Mouse (Mus musculus) ES-E14 (cell line): ENCODE results near the gene Exoc6. TPM values are rescaled to one million over a fixed set of nuclear protein-coding genes. Genes with fewer than 3 reads are reported as not detected.
"Not testable (repeated sequence)": the region's sequence is repeated elsewhere in the genome, so short reads cannot be mapped to it uniquely, and the experiment has no call there.

ENCODE experiments used
- DNase-seq: peaks from one replicate; pipeline ENCODE4 v3.0.0-alpha.2; 2013; ENCODE audit warnings: low read depth, low spot score
- H3K27ac ChIP-seq: 2 replicates; pipeline ENCODE4 v1.5.1; 2012; ENCODE audit warnings: low read depth, mild to moderate bottlenecking, low read length, moderate library complexity, mixed read lengths; ENCODE audit not compliant: poor library complexity, insufficient read depth, severe bottlenecking
- H3K36me3 ChIP-seq: 2 replicates; pipeline ENCODE4 v1.6.1; 2012; ENCODE audit warnings: mild to moderate bottlenecking, low read length, moderate library complexity, mixed read lengths; ENCODE audit not compliant: control insufficient read depth, poor library complexity, insufficient read depth, severe bottlenecking
- H3K4me1 ChIP-seq, 2 experiments: fragments of 150-350 bp in 1 of 2; sonication (generic) in 1 of 2; 2 replicates each; pipeline ENCODE4 v1.6.1; 2012; ENCODE audit warnings: low read length in 2 of 2, mild to moderate bottlenecking in 1 of 2, mixed read lengths in 1 of 2; ENCODE audit not compliant: control insufficient read depth in 2 of 2, insufficient read depth in 2 of 2, poor library complexity in 1 of 2
- H3K4me3 ChIP-seq, 2 experiments: fragments of 150-350 bp in 1 of 2; sonication (generic) in 1 of 2; 2 replicates each; pipeline ENCODE4 v1.5.1; 2012; ENCODE audit warnings: low read length in 2 of 2, low read depth in 1 of 2, mild to moderate bottlenecking in 1 of 2, mixed read lengths in 1 of 2; ENCODE audit not compliant: insufficient read depth in 1 of 2, poor library complexity in 1 of 2, severe bottlenecking in 1 of 2
- H3K9ac ChIP-seq: 2 replicates; pipeline ENCODE4 v1.6.1; 2012; ENCODE audit warnings: low read depth, mild to moderate bottlenecking, low read length, mixed read lengths; ENCODE audit not compliant: poor library complexity, insufficient read depth, severe bottlenecking
- H3K9me3 ChIP-seq: fragments of 150-350 bp; sonication (generic); 2 replicates; pipeline ENCODE4 v1.6.1; 2012; ENCODE audit warnings: low read depth, mild to moderate bottlenecking, low read length; ENCODE audit not compliant: control insufficient read depth, insufficient read depth
- CHD2 ChIP-seq: IDR thresholded peaks from 2 replicates; pipeline ENCODE4 v1.6.1; 2014; ENCODE audit warnings: mild to moderate bottlenecking, low read depth, low read length, inconsistent platforms
- HCFC1 ChIP-seq: IDR thresholded peaks from 2 replicates; pipeline ENCODE4 v1.6.1; 2012; ENCODE audit warnings: low read length, inconsistent platforms, borderline replicate concordance; ENCODE audit not compliant: insufficient read depth
- MAFK ChIP-seq: IDR thresholded peaks from 2 replicates; pipeline ENCODE4 v1.6.1; 2014; ENCODE audit warnings: mild to moderate bottlenecking, low read depth, low read length, inconsistent platforms; ENCODE audit not compliant: insufficient read depth
- ZC3H11A ChIP-seq: IDR thresholded peaks from 2 replicates; pipeline ENCODE4 v1.6.1; 2012; ENCODE audit warnings: low read depth, mild to moderate bottlenecking, inconsistent platforms, low read length, borderline replicate concordance
- ZNF384 ChIP-seq: IDR thresholded peaks from 2 replicates; pipeline ENCODE4 v1.6.1; 2012; ENCODE audit warnings: low read depth, low read length, inconsistent platforms
- in situ Hi-C, 2 experiments: fragments of 600-800 bp; cut with MboI; formaldehyde crosslinking; loops; one replicate each; pipeline ENCODE4 v1.15.1; 2025; ENCODE audit warnings: low sequenced_read_pairs in 2 of 2, inconsistent platforms in 1 of 2; ENCODE audit not compliant: unreplicated experiment in 2 of 2
- total RNA-seq: library from RNA; depleted of rRNA; stranded (reverse); fragments of 300-350 nt; gene quantifications from 2 replicates; pipeline ENCODE4 v1.2.3, GENCODE M21; 2012

The Exoc6 gene
- total RNA-seq, 1 experiment, result 10.1 TPM

DNA sequence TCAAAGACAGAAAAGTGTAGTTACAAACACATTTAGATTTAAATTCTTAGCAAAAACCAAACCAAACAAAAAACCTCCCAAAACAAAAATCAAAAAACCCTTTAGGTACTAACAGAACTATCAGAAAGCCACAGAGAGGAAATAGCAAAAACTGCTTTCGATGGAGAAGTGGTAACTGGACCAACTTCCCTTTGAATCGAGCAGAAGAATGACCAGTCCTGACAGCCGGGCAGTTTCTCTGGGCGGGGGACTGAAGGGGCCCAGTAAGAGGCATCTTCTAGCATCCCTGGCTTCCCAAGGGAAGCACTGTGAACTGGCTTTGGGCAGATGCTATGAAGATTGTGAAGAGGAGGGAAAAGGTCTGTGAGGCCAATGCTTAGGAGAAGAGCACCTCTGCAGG is 3.4 kb upstream of the Exoc6 start:
- H3K36me3 ChIP-seq, result no peaks in the 10 kb centered on the region
- H3K9me3 ChIP-seq, result no peaks in the 10 kb centered on the region
- no peak overlapping the region for H3K4me3 ChIP-seq
- H3K4me1 ChIP-seq, result 0 out of 4 replicates have a peak, but pooled peaks cover 0 to 2% of the 10 kb centered on the region in 2 experiments
- TF ChIP-seq CHD2, result no peak
- no peak for TF ChIP-seq MAFK
- in situ Hi-C loops, result no loop called here
- no peak overlapping the region for H3K27ac ChIP-seq
- DNase-seq, result no peak
- H3K9ac ChIP-seq, result no peak overlapping the region

DNA sequence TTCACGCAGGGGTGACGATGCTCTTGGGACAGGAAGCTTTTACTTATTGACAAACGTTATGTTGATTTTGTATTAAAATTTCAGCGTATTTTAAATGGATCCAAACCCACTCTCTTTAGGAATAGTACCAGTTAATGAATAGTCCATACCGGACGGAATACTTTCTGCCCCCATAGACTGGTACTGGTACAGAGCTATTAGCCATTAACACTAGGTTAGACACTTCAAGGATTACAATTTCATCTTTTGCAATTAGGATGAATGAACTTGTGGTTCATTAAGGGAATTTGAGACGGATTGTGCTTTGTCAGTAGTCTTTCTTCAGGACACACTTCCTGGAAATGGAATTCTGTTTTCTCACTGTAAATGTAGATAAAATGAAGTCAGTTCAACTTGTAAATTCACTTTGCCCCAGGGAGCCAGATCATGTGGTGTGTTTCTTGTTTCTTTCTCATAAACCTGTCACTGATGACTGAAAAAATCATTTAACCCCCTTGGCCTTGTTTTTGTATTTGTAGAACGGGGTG is 885 bp downstream of the Exoc6 start:
- no peak for TF ChIP-seq CHD2
- TF ChIP-seq ZNF384, result no peak
- no peak for TF ChIP-seq ZC3H11A
- TF ChIP-seq HCFC1, result no peak
- TF ChIP-seq MAFK, result no peak
- in situ Hi-C loops, result no loop called here
- H3K9me3 ChIP-seq, result no peaks in the 10 kb centered on the region
- DNase-seq, result no peak
- H3K4me3 ChIP-seq, result peak overlapping the region; percentile 94 to 99
- no peaks in the 10 kb centered on the region for H3K36me3 ChIP-seq
- no peak overlapping the region for H3K27ac ChIP-seq
- H3K9ac ChIP-seq, result peak overlapping the region; percentile 95
- no peaks in the 10 kb centered on the region for H3K4me1 ChIP-seq

DNA sequence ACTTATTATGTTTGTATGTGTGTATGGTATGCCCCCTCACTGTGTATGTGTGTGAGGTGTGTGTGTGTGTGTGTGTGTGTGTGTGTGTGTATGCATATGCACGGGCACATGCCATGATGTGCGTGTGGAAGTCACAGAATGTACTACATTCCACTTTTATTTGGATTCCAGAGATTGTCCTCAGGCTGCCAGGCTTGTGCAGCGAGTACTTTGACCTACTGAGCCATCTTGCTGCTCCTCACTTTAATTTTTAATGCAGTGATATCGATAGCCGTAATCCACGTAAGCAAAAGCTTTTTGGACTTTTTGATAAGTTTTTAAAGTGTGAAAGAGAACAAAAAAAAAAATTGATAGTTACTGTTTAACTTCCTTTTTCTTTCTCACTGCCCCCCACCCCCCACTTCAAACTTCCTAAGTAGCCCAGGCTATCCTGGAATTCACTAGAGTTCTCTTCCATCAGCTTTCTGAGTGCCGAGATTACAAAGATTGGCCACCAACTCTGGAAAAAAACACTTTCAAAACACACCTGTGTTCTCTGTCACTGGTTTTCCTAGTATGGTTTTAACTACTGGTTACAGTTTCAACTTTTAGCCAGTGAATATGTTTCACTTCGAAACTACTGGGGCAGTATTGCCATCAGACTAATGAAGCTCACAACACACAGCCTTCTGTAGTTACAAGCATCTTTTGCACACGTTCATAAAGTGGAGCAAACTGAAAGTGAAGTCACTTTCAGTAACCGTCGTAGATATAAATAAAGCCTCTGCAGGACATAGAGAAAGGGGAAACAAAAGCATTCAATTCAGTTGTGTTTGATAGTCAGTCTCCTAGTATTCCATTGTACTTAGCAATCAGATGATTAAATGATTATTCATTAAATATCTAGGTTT is 3.4 kb downstream of the Exoc6 start:
- H3K9ac ChIP-seq, result no peak overlapping the region
- in situ Hi-C loops, result no loop called here
- DNase-seq, result no peak
- no peaks in the 10 kb centered on the region for H3K4me1 ChIP-seq
- no peak overlapping the region for H3K4me3 ChIP-seq
- H3K27ac ChIP-seq, result no peak overlapping the region
- no peaks in the 10 kb centered on the region for H3K36me3 ChIP-seq
- no peaks in the 10 kb centered on the region for H3K9me3 ChIP-seq
- TF ChIP-seq MAFK, result no peak
- TF ChIP-seq ZC3H11A, result no peak
- TF ChIP-seq HCFC1, result no peak
- TF ChIP-seq ZNF384, result no peak
- no peak for TF ChIP-seq CHD2

DNA sequence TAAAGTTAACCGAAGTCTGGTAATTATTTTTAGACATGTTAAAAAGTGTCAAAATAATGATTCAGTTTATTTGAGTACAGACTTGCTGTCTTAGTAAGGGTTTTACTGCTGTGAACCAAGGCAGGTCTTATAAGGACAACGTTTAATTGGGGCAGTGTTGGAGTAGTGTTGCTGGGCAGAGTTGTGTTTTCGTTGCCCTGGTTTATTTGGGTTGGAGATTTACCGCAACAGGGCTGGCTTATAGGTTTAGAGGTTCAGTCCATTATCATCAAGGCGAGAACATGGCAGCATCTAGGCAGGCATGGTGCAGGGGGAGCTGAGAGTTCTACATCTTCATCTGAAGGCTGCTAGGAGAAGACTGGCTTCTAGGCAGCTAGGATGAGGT is 4.0 kb downstream of the Exoc6 start:
- H3K4me3 ChIP-seq, H3K36me3 ChIP-seq, in situ Hi-C loops: not testable (repeated sequence)

More for the DNA sequence above, 4.0 kb downstream of the Exoc6 start:
- H3K4me1 ChIP-seq, H3K9me3 ChIP-seq, H3K27ac ChIP-seq, H3K9ac ChIP-seq, DNase-seq: not testable (repeated sequence)
